Mouse (Mus musculus) limb, embryonic 14.5 days (tissue): ENCODE results near the gene Nlgn2. TPM values are rescaled to one million over a fixed set of nuclear protein-coding genes. Genes with fewer than 3 reads are reported as not detected.

ENCODE experiments used
- ATAC-seq: fragments of 200-750 bp; cut with Nextera tagmentation; 2 replicates; pipeline ENCODE4 v1.8.0; 2017; ENCODE audit warnings: low read depth, moderate number of reproducible peaks, moderate TSS enrichment; ENCODE audit not compliant: low FRiP score
- DNase-seq: peaks from one replicate; pipeline ENCODE4 v3.0.0-alpha.2; 2015; ENCODE audit warnings: low spot score
- H3K27ac ChIP-seq: fragments of 300-500 bp; sonication (generic); replicated peaks from 2 replicates; pipeline ENCODE4 v1.5.1; 2014; ENCODE audit warnings: low read depth, mild to moderate bottlenecking, low read length, moderate library complexity, mixed read lengths
- H3K27me3 ChIP-seq: fragments of 300-500 bp; sonication (generic); 2 replicates; pipeline ENCODE4 v1.6.1; 2014; ENCODE audit warnings: low read length, mixed read lengths; ENCODE audit not compliant: control insufficient read depth, insufficient read depth
- H3K36me3 ChIP-seq: fragments of 300-500 bp; sonication (generic); 2 replicates; pipeline ENCODE4 v1.6.1; 2014; ENCODE audit warnings: mild to moderate bottlenecking, low read length, moderate library complexity, mixed read lengths; ENCODE audit not compliant: control insufficient read depth, insufficient read depth
- H3K4me1 ChIP-seq: fragments of 300-500 bp; sonication (generic); 2 replicates; pipeline ENCODE4 v1.6.1; 2014; ENCODE audit warnings: antibody characterized with exemption, low read length, mixed read lengths; ENCODE audit not compliant: control insufficient read depth, insufficient read depth
- H3K4me2 ChIP-seq: fragments of 300-500 bp; sonication (generic); replicated peaks from 2 replicates; pipeline ENCODE4 v1.6.1; 2014; ENCODE audit warnings: low read depth, mild to moderate bottlenecking, low read length, moderate library complexity; ENCODE audit not compliant: severe bottlenecking
- H3K4me3 ChIP-seq: fragments of 300-500 bp; sonication (generic); replicated peaks from 2 replicates; pipeline ENCODE4 v1.5.1; 2014; ENCODE audit warnings: low read length
- H3K9ac ChIP-seq: fragments of 300-500 bp; sonication (generic); 2 replicates; pipeline ENCODE4 v1.6.1; 2014; ENCODE audit warnings: mild to moderate bottlenecking, low read depth, low read length, moderate library complexity; ENCODE audit not compliant: severe bottlenecking
- H3K9me3 ChIP-seq: fragments of 300-500 bp; sonication (generic); 2 replicates; pipeline ENCODE4 v1.6.1; 2016; ENCODE audit warnings: low read length; ENCODE audit not compliant: control insufficient read depth
- POLR2A ChIP-seq: fragments of 200-500 bp; IDR thresholded peaks from 2 replicates; pipeline ENCODE4 v1.8.0; 2012; ENCODE audit warnings: inconsistent platforms, mild to moderate bottlenecking, moderate library complexity, borderline replicate concordance; ENCODE audit not compliant: insufficient read depth, insufficient read length; ENCODE audit errors: extremely low read depth
- WGBS: fragments of 180-500 bp; shearing (Covaris S2); extraction: QIAGEN DNeasy Blood & Tissue Kit; methylation state at CpG from one replicate; pipeline ENCODE4 v1.1.7; 2014; 5-methylcytosine and 5-hydroxymethylcytosine counted together
- polyA plus RNA-seq, 2 experiments: library from polyadenylated mRNA; depleted of rRNA in 1 of 2; stranded (reverse) in 1 of 2; unstranded in 1 of 2; fragments of >200 nt; fragmentation: Nextera tagmentation in 1 of 2; extraction: Ambion mirVana in 1 of 2; gene quantifications; 2 replicates each; pipeline versions ENCODE4 v1.2.1 to v1.2.3; 2012 to 2014

The Nlgn2 gene
- polyA plus RNA-seq, 2 experiments, result 11.1 to 96.0 TPM

GRCm38 (mm10) chr11:69872451-69872850 lies 34.9 kb upstream of the Nlgn2 start:
- no peak for ATAC-seq
- Histone ChIP-seq H3K4me2 (no peak overlapping the region), H3K27me3 (no peaks in the 10 kb centered on the region), H3K36me3 (no peaks in the 10 kb centered on the region), H3K9me3 (no peaks in the 10 kb centered on the region), H3K9ac (no peak overlapping the region), H3K4me1 (peaks cover 7% of the 10 kb centered on the region; the same call in 1 of the 2 replicates), H3K4me3 (no peak overlapping the region), H3K27ac (no peak overlapping the region)
- DNase-seq, result no peak
- TF ChIP-seq POLR2A, result no peak
- WGBS, result 75% methylated on average over 4 of the region's 4 CpGs

- no peak overlapping the region for H3K9ac ChIP-seq
- 79% methylated on average over 7 of the region's 7 CpGs for WGBS
- no peak for TF ChIP-seq POLR2A
- no peak overlapping the region for H3K4me2 ChIP-seq
- H3K9me3 ChIP-seq, result no peaks in the 10 kb centered on the region
- DNase-seq, result no peak
- H3K27me3 ChIP-seq, result no peaks in the 10 kb centered on the region
- no peak overlapping the region for H3K27ac ChIP-seq
- H3K4me1 ChIP-seq, result peaks cover 5% of the 10 kb centered on the region; the same call in 1 of the 2 replicates
- no peak for ATAC-seq
- H3K4me3 ChIP-seq, result no peak overlapping the region
- H3K36me3 ChIP-seq, result no peaks in the 10 kb centered on the region
These were observed 34.2 kb upstream of the Nlgn2 start for GRCm38 (mm10) chr11:69871822-69872221.

GRCm38 (mm10) chr11:69870289-69871069 lies 32.9 kb upstream of the Nlgn2 start:
- no peak overlapping the region for H3K9ac ChIP-seq
- no peak overlapping the region for H3K27ac ChIP-seq
- no peak for ATAC-seq
- H3K4me3 ChIP-seq, result no peak overlapping the region
- no peaks in the 10 kb centered on the region for H3K36me3 ChIP-seq
- WGBS, result 84% methylated on average over 2 of the region's 2 CpGs
- no peak for TF ChIP-seq POLR2A
- DNase-seq, result no peak
- no peak overlapping the region for H3K4me2 ChIP-seq
- H3K9me3 ChIP-seq, result no peaks in the 10 kb centered on the region
- H3K4me1 ChIP-seq, result no peaks in the 10 kb centered on the region
- no peaks in the 10 kb centered on the region for H3K27me3 ChIP-seq

GRCm38 (mm10) chr11:69867335-69867734 lies 29.8 kb upstream of the Nlgn2 start:
- no peak for TF ChIP-seq POLR2A
- Histone ChIP-seq H3K4me2 (no peak overlapping the region), H3K27ac (no peak overlapping the region), H3K27me3 (no peaks in the 10 kb centered on the region), H3K4me1 (no peaks in the 10 kb centered on the region), H3K9me3 (no peaks in the 10 kb centered on the region), H3K9ac (no peak overlapping the region), H3K36me3 (no peaks in the 10 kb centered on the region), H3K4me3 (no peak overlapping the region)
- DNase-seq, result no peak
- WGBS, result 70% methylated on average over 9 of the region's 9 CpGs
- no peak for ATAC-seq

- Histone ChIP-seq H3K9ac (no peak overlapping the region), H3K27me3 (no peaks in the 10 kb centered on the region), H3K4me3 (no peak overlapping the region), H3K4me1 (no peaks in the 10 kb centered on the region), H3K9me3 (no peaks in the 10 kb centered on the region), H3K4me2 (no peak overlapping the region), H3K27ac (no peak overlapping the region), H3K36me3 (no peaks in the 10 kb centered on the region)
- ATAC-seq (no peak), DNase-seq (no peak)
- 84% methylated on average over 9 of the region's 9 CpGs for WGBS
- TF ChIP-seq POLR2A, result no peak
These were observed 28.0 kb upstream of the Nlgn2 start for GRCm38 (mm10) chr11:69865561-69865960.
